Mouse (Mus musculus): ENCODE data around the gene Chd2. TPM values are rescaled to one million over a fixed set of nuclear protein-coding genes. Genes with fewer than 3 reads are reported as not detected.

Gene Chd2
- total and polyA plus RNA-seq, 3 experiments, result 12.9 to 45.9 (median 28.3) TPM

- DNase-seq, result no peak
Observed at GRCm38 (mm10) chr7:73451594-73451993, 90.0 kb downstream of the Chd2 start.

GRCm38 (mm10) chr7:73442246-73442645, 99.4 kb downstream of the Chd2 start:
- no peak for DNase-seq

- DNase-seq, result no peak
Observed at GRCm38 (mm10) chr7:73441802-73442201, 99.8 kb downstream of the Chd2 start.

DNA sequence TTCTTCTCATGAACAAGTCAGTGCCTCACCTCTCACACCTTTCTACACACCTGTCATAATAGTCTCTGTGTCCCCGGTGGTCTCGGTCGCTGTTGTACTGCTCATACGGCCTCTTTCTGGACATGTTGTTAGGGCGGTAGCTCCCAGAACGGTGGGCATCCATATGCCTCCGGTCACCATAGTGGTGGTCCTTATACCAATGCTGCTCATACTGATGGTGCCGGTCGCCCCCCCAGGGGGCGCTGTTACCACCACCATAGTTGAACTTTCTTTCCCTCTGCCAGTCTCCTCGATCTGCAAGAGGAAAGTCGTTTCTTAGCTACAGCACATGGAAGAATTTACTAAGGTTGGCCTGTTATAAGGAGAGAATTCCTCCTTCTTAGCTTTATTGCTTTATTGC, 105.9 kb downstream of the Chd2 start:
- DNase-seq, result no peak

- DNase-seq, result no peak
Observed at GRCm38 (mm10) chr7:73434336-73434677, 107.3 kb downstream of the Chd2 start.

DNA sequence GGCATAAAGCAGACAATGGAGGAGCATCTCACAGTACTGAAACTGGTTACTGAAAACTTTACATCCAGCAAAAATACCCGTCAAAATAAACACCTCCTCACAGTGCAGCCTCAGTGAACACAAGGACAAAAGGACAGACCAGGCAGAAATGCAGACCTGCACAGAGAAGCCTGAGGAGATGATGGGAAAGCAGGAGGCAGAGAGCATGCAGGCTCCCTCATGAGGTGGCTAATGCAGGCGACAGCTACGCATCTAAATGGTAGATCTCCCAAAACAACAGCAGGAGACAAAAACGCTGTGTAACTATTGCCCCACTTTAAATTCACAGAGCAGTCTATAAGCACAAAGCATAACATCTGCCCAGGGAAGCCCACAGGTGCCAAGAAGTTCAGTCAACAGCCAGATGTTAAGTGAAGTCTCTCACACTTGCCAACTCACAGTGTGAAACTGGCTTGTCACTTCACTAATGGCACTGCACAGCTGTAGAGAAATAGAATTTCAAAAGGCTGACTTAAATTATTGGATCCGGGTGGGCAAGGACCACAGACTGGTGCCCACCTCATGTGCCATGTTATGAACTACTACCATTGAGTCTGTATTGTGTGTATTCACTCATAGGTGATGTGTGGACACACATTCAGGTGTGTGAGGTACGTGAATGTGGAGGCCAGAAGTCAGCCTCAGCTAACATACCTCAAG, 107.8 kb downstream of the Chd2 start:
- DNase-seq, result no peak

GRCm38 (mm10) chr7:73428525-73428924, 113.1 kb downstream of the Chd2 start:
- no peak for DNase-seq

DNA sequence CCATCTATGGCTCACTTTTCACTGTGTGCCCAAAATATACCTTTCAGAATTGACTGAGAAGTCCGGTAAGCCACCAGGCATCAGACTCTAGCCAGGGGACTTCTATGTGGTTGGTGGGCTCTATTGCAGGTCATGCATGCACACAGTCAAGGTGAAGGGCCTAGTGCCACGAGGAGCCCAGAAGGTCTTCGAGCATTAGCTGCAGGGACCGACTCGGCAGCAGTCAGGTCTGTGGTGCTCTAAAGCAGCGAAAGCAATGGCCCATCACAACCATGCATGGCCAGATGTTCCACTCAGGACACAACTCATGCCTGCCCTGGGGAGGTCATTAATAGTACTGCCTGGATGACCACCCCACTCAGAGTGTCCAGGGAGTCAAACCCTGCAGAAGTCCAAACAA, 113.8 kb downstream of the Chd2 start:
- no peak for DNase-seq

DNA sequence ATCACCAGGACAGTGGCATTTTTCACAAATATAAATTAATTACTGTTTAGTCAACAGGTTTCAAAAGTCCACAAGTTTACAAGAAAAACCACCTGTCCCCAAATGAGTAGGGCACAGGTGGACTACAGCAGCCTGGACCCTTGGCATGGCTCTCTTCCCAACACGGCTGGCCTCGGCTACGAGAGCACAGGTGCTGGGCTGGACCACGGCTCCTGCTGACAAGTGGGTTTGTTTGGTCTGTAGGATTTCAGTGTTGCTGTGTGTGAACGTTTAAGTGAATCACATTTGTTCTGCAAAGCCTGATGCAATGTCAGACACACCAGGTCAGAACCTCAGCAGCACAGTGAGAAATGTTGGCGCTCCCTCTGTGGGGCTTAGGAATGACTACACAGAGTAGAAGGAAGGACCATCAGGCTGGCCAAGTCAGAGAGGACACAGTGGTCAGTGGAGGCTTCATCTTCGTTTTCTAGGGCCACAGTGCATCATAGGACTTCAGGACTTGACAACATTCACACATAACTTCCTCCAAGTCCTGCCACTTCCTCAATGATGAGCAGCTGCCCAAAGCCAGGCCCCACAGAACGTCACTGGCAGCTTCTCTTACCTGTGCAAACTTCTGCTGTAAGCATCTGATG, 114.8 kb downstream of the Chd2 start:
- no peak for DNase-seq

DNA sequence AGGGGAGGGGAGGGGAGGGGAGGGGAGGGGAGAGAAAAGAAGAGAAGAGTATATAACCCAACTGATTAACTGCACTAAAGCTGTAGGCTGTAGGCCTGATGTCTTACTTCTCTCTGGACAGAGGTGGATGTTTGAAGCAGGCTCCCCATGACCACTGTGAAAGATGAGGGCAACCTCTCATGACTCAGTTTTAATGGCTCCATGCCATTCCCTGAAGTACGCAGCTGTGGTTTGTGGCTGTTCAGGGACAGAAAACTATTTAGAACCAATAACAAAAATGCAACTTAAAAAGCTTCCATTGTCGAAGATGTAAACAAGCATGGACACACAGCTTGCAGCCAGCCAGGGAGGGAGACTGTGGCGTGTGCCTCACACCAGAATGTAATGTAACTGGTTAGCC, 115.4 kb downstream of the Chd2 start:
- peak; percentile 82 for DNase-seq

- DNase-seq, result no peak
Observed at GRCm38 (mm10) chr7:73425451-73425850, 116.2 kb downstream of the Chd2 start.

DNA sequence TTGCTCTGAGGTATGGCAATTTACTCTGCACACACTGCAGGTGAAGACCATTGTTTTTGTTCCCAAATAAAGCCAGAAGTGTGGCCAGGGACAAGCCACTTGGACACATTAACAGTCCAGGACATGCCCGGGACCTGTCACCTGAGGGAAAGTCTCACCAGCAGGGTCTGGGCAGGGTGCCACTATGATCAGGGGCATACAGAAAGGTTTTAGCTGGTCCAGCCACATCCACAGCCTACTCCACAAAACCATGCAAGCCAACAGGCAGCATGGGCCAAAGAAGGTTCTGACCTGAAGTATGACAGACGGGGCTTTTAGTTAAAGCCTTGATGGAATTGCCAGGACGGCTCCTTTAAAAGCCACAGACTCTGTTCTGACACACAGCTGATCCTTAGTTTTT, 116.9 kb downstream of the Chd2 start:
- DNase-seq, result no peak

GRCm38 (mm10) chr7:73424243-73424642, 117.4 kb downstream of the Chd2 start:
- no peak for DNase-seq

- DNase-seq, result peak; percentile 59
Observed at GRCm38 (mm10) chr7:73423236-73423635, 118.4 kb downstream of the Chd2 start.

DNA sequence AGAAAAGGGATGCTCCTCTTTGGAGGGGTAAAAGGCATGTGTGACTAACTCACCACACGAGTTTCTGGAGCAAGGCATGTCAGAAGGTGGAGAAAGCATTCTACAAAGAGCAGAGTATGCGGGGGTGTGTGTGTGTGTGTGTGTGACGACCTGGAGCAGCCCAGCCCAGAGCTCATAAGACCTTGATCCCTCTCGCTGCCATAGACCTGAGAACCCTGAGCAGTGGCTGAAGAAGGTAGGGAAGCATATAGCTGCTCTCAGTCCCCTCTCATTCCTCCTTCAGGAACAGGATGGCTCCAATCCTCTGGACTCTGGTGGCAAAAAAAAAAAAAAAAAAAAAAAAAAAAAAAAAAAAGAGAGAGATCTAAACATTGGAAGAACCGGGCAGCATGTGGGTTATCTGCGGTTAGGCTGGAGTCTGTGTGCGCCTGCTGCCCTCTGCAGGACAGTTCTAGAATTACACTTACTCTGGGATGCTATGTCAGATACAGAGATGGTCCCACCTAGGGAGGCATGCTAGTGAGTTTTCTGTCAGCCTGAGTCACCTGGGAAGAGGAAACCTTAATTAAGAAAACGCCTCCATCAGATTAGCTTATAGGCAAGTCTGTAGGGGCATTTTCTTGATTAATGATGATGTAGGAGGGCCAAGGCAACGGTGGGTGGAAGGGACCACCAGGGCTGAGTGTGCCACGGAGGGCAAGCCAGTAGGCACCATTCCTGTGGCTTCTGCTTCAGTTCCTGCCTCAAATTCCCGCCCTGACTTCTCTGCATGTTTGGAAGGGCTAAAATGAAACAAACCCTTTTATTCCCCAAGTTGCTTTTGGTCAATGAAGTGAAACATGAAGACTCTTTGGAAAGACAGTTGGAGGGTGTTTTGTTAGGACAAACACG, 119.2 kb downstream of the Chd2 start:
- peak; percentile 79 for DNase-seq

GRCm38 (mm10) chr7:73421278-73422015, 120.2 kb downstream of the Chd2 start:
- no peak for DNase-seq

DNA sequence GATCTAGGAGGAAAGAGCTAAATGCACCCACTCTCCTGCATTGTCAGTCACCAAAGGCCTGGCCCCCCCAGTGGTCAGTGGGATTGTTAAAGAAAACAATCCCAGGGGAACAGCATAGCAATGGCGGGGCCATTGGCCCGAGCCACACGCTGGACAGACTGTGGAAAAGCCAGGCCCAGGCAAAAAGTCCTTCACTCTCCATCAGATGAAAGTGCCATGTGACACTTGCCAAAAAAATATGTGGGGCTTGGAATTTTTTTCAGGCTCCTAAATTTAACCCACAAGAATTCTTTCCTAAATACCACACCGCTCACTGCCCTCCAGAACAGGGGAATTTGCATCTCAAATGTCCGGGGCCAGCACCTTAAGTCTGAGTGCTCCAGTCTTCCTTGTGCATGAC, 120.8 kb downstream of the Chd2 start:
- DNase-seq, result no peak

DNA sequence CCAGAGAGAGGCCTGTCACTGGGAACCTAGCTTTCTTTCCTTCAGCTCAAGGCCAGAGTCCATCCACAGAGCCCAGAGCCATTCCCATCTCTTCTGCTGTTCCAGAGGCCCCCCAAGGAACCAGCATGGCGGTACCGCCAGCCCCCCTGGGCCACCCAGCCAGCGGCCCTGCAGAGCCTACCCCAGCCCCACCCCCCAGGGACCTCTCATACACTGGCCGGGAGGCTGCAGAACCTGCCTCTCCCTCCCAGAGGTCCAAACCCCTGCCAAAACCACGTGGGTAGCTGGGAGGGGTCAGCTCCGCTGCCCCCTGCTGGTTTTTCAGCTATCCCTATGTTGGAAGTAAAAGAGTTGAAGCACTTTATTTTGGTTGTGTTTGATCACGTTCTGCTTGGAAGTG, 122.3 kb downstream of the Chd2 start:
- DNase-seq, result no peak

DNA sequence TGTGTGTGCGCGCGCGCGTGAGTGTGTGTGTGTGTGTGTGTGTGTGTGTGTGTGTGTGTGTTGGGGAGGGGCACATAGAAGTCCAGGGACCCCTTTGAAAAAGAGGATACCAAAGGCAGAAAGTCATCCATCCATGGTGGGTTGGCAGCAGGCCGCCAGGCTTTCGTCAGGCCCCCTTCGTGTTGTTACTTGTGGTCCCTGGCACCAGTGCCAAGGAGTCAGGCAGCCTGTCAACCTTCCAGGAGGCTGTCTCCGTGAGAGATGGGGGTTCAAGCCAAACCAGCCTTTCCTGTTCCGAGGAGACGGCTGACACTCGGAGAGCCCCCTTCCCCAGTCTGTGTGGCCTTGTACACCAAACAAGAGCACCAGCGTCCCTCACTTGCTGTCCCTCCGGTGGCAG, 127.4 kb downstream of the Chd2 start:
- DNase-seq, result no peak

- no peak for DNase-seq
Observed at GRCm38 (mm10) chr7:73412419-73412818, 129.2 kb downstream of the Chd2 start.

DNA sequence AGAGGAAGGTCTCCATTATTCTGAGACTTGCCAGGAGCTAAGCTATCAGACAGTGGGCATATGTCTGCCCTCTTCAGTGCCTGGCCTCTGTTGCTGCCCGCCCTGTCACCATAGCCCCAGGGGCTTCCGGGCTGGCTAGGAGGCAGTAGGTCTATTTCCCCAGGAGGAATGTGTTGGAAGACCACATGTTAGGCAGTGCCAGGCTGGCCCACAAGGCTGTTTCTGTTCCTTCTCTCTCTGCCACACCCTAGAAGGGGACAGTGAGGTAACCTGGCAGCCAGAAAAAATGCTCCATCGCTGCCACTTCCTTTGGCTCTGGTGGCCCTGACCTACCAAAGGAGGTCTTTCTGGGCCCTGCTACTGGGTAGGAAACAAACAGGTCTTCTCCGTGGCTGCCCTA, 129.6 kb downstream of the Chd2 start:
- no peak for DNase-seq

- DNase-seq, result no peak
Observed at GRCm38 (mm10) chr7:73411523-73411922, 130.1 kb downstream of the Chd2 start.

All from adrenal gland, adult 2 months (tissue).